Mouse (Mus musculus) lung, embryonic 15.5 days (tissue): ENCODE measurements around the gene Dach2. TPM values are rescaled to one million over a fixed set of nuclear protein-coding genes. Genes with fewer than 3 reads are reported as not detected.
A peak's percentile ranks its signal among the peaks of the same experiment; 100 is the strongest.
"Not testable (repeated sequence)": the region's sequence is repeated elsewhere in the genome, so short reads cannot be mapped to it uniquely, and the experiment has no call there.

Experiments used
- ATAC-seq: fragments of 200-750 bp; cut with Nextera tagmentation; 2 replicates; pipeline ENCODE4 v1.8.0; 2017; ENCODE audit warnings: moderate number of reproducible peaks, borderline replicate concordance; ENCODE audit not compliant: low FRiP score, low TSS enrichment; ENCODE audit errors: extremely low read depth
- H3K27ac ChIP-seq: fragments of 300-500 bp; sonication (generic); 2 replicates; pipeline ENCODE4 v1.5.1; 2015; ENCODE audit warnings: moderate library complexity, mild to moderate bottlenecking, inconsistent platforms
- H3K27me3 ChIP-seq: fragments of 300-500 bp; sonication (generic); 2 replicates; pipeline ENCODE4 v1.6.1; 2015; ENCODE audit warnings: inconsistent platforms
- H3K36me3 ChIP-seq: fragments of 300-500 bp; sonication (generic); 2 replicates; pipeline ENCODE4 v1.6.1; 2015; ENCODE audit warnings: inconsistent platforms
- H3K4me1 ChIP-seq: fragments of 300-500 bp; sonication (generic); 2 replicates; pipeline ENCODE4 v1.6.1; 2015; ENCODE audit warnings: inconsistent platforms
- H3K4me2 ChIP-seq: fragments of 300-500 bp; sonication (generic); 2 replicates; pipeline ENCODE4 v1.6.1; 2015; ENCODE audit warnings: inconsistent platforms, mild to moderate bottlenecking, moderate library complexity
- H3K4me3 ChIP-seq: fragments of 300-500 bp; sonication (generic); 2 replicates; pipeline ENCODE4 v1.5.1; 2015; ENCODE audit warnings: mild to moderate bottlenecking, inconsistent platforms
- H3K9ac ChIP-seq: fragments of 300-500 bp; sonication (generic); 2 replicates; pipeline ENCODE4 v1.6.1; 2015; ENCODE audit warnings: inconsistent platforms
- H3K9me3 ChIP-seq: fragments of 300-500 bp; sonication (generic); 2 replicates; pipeline ENCODE4 v1.6.1; 2016; ENCODE audit warnings: inconsistent platforms
- WGBS: fragments of 180-500 bp; shearing (Covaris S2); methylation state at CpG from one replicate; pipeline ENCODE4 v1.1.7; 2015; 5-methylcytosine and 5-hydroxymethylcytosine counted together
- polyA plus RNA-seq: library from polyadenylated mRNA; unstranded; fragments of >200 nt; fragmentation: Nextera tagmentation; extraction: Ambion mirVana; gene quantifications from 2 replicates; pipeline ENCODE4 v1.2.1, GENCODE M21; 2015

Gene Dach2
- polyA plus RNA-seq: 3.3 and 4.1 TPM in 2 replicates

DNA sequence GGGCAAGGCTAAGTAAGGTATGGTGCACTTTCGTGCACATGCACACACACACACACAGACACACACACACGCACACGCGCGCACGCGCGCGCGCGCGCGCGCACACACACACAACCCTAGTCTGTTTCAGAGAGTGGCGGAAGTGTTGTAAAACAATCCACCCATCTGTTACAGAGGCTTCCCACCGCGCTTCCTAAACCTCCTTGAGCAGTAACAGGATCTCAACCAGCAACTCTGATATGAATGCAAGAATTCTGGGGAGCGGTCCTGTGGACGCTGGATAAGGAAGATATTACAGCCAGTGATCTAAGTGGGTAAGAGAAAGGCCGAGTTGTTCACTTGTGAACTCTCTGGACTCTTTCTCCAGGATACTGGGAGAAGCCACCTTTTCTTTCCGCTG is at the start of gene Dach2:
Gene Dach2 (plus strand): TSS at position 107 of the 400 bp plus-strand sequence.
- peak within 1 kb of the TSS; percentile 70 for H3K4me2 ChIP-seq
- ATAC-seq: peak; percentile 51
- no peaks in the 10 kb centered on the region for H3K36me3 ChIP-seq
- no peaks in the 10 kb centered on the region for H3K4me1 ChIP-seq
- 24% methylated on average over 21 of the region's 21 CpGs for WGBS
- H3K9ac ChIP-seq: peak within 1 kb of the TSS; percentile 36
- peak within 1 kb of the TSS; percentile 48 for H3K4me3 ChIP-seq
- H3K27ac ChIP-seq: peak within 1 kb of the TSS; percentile 44; the same call in 1 of the 2 replicates
- no peaks in the 10 kb centered on the region for H3K9me3 ChIP-seq
- no peaks in the 10 kb centered on the region for H3K27me3 ChIP-seq

DNA sequence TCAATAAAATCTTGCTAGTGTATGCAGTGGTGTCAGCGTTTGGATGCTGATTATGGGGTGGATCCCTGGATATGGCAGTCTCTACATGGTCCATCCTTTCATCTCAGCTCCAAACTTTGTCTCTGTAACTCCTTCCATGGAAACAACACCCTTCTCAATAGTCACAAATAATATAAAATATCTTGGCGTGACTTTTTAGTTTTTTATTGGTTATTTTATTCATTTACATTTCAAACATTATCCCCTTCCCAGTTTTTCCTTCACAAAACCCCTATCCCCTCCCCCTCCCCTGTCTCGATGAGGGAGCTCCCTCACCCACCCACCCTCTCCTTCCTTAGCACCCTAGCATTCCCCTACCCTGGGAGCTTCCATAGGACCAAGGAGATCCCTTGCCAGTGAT is 44.9 kb upstream of the Dach2 start:
- H3K36me3 ChIP-seq, H3K27me3 ChIP-seq, H3K4me2 ChIP-seq, ATAC-seq, H3K9me3 ChIP-seq, H3K9ac ChIP-seq, H3K4me3 ChIP-seq, H3K27ac ChIP-seq, H3K4me1 ChIP-seq: not testable (repeated sequence)
- WGBS: 71% methylated on average over 2 of the region's 3 CpGs

DNA sequence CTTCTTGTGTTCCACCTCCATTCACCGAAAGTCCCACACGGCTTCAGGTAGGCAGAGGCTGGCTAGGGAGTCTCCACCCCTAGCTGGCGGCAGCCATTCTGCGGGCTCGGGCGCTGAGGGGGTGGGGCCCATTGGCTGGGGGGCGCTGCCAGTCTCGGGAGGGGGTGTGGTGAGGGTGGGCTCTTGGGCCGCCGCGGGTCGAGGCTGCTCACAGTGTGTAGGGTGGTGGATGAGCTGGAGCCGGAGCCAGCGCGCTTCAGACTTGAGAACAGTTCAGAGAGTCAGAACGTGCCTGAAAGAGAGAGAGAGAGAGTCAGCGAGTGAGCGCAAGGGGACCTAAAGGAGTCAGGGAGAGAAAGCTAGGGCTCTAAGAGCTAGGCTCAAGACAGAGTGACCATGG is 721 bp downstream of the Dach2 start:
- Histone ChIP-seq H3K4me2 (peak overlapping the region; percentile 70), H3K4me1 (no peaks in the 10 kb centered on the region), H3K36me3 (no peaks in the 10 kb centered on the region), H3K27me3 (no peaks in the 10 kb centered on the region), H3K9ac (peak overlapping the region; percentile 36), H3K9me3 (no peaks in the 10 kb centered on the region), H3K4me3 (peak overlapping the region; percentile 48), H3K27ac (peak overlapping the region; percentile 44; the same call in 1 of the 2 replicates)
- peak; percentile 100 for ATAC-seq
- WGBS: 14% methylated on average over 18 of the region's 18 CpGs

DNA sequence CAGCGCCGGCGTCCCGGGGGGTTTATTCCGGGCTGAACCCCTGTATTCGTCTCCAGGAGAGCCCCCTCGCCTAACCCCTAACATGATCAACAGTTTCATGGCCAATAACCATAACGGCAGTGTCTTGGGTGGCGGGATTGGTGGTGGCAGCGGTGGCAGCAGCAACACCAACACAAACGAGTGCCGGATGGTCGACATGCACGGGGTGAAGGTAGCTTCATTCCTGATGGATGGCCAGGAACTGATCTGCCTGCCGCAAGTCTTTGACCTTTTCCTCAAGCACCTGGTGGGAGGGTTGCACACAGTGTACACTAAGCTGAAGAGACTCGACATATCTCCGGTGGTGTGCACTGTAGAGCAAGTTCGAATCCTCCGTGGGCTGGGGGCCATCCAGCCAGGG is 1.2 kb downstream of the Dach2 start:
- 17% methylated on average over 17 of the region's 19 CpGs for WGBS
- ATAC-seq: no peak
- no peak overlapping the region for H3K27ac ChIP-seq

DNA sequence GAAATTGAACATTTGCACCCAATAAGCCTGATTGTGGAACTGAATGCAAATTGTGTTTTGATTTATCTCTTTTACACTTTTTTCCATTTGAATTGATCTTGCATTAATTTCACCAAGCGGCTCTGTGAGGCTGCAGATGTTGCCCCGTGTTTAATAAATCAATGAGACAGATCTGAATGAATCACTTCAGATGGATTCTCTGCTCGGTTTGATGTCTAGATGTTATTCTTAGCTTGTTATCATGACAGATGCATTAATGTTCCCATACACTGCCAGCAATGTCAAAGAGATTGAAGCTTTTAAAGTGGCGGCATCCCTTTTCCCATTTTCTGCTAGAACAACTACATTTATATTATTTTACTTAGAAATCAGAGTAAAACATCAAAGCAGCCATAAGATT is 7.0 kb downstream of the Dach2 start:
- Histone ChIP-seq H3K36me3 (no peaks in the 10 kb centered on the region), H3K4me1 (no peaks in the 10 kb centered on the region), H3K9me3 (no peaks in the 10 kb centered on the region), H3K9ac (no peak overlapping the region), H3K27me3 (no peaks in the 10 kb centered on the region), H3K27ac (no peak overlapping the region), H3K4me3 (no peak overlapping the region), H3K4me2 (no peak overlapping the region)
- WGBS: 45% methylated on average over 4 of the region's 4 CpGs
- no peak for ATAC-seq

More for the DNA sequence above, 1.2 kb downstream of the Dach2 start:
- Histone ChIP-seq H3K4me3 (peak overlapping the region; percentile 48), H3K36me3 (no peaks in the 10 kb centered on the region), H3K4me1 (no peaks in the 10 kb centered on the region), H3K9ac (peak overlapping the region; percentile 36), H3K27me3 (no peaks in the 10 kb centered on the region), H3K4me2 (peak overlapping the region; percentile 70), H3K9me3 (no peaks in the 10 kb centered on the region)

DNA sequence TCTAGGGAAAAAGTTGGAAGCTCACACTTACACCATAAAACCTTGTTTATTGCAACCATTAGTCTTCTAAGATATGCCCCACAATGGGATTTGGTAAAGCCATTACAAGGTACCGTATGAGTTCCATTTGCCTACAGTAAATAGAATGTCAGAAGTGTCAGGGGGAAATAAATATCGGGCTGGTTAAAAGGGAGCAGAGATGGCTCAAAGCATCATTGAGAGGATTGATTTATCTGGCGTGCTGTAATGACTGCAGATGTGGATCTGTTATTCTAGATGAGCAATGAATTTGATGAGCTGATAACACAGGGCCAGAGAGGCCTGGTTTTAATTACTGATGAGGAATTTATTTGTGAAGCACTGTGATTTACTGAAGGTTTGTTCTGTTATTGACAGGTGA is 40.8 kb downstream of the Dach2 start:
- no peak overlapping the region for H3K4me2 ChIP-seq
- no peaks in the 10 kb centered on the region for H3K9me3 ChIP-seq
- ATAC-seq: no peak
- H3K4me1 ChIP-seq: no peaks in the 10 kb centered on the region
- no peak overlapping the region for H3K27ac ChIP-seq
- H3K36me3 ChIP-seq: no peaks in the 10 kb centered on the region
- H3K4me3 ChIP-seq: no peak overlapping the region
- no peaks in the 10 kb centered on the region for H3K27me3 ChIP-seq
- H3K9ac ChIP-seq: no peak overlapping the region
- WGBS: 38% methylated on average over 3 of the region's 3 CpGs

DNA sequence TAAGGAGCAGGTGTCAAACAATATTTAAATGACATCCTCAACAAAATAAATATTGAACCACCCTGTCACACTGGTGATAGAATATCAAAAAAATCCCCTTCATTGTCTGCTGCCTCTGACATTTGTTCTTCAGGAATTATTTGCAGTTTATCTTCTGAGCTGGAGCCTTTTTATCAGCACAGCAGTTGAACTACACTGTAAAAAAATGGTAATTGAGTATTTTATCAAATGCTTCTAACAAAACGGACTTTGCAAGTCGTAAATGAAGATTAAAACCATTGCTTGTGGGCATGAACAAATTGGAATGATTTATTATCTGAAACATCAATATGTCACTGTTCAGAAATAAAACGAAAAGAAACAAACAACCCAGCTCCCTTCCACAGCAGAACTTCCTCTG is 97.1 kb downstream of the Dach2 start:
- Histone ChIP-seq H3K4me1 (no peaks in the 10 kb centered on the region), H3K36me3 (no peaks in the 10 kb centered on the region), H3K27ac (no peak overlapping the region), H3K27me3 (no peaks in the 10 kb centered on the region), H3K9ac (no peak overlapping the region), H3K4me3 (no peak overlapping the region), H3K4me2 (no peak overlapping the region), H3K9me3 (no peaks in the 10 kb centered on the region)
- no peak for ATAC-seq
- WGBS: 37% methylated on average over 3 of the region's 3 CpGs

DNA sequence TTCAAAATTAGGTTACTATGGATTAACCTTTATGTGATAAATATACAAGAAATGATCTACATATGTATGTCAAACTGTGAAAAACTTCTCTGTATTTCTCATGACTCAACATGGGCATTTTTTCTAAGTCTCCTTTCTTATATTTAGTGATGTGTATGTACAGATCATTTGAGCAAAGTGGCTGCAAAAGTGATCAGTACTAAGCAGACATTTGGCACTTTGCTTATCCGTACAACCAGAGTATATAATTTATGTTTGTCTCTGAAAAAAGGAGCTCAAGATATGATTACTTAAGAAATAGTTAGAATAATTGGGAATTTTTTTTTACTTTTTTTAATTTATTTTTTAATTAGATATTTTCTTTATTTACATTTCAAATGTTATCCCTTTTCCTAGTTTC is 111.4 kb downstream of the Dach2 start:
- H3K9ac ChIP-seq: no peak overlapping the region
- no peaks in the 10 kb centered on the region for H3K27me3 ChIP-seq
- no peak overlapping the region for H3K4me3 ChIP-seq
- WGBS: 74% methylated on average over 1 of the region's 1 CpGs
- no peak for ATAC-seq
- H3K9me3 ChIP-seq: no peaks in the 10 kb centered on the region
- H3K4me2 ChIP-seq: no peak overlapping the region
- H3K36me3 ChIP-seq: no peaks in the 10 kb centered on the region
- no peak overlapping the region for H3K27ac ChIP-seq
- H3K4me1 ChIP-seq: no peaks in the 10 kb centered on the region

DNA sequence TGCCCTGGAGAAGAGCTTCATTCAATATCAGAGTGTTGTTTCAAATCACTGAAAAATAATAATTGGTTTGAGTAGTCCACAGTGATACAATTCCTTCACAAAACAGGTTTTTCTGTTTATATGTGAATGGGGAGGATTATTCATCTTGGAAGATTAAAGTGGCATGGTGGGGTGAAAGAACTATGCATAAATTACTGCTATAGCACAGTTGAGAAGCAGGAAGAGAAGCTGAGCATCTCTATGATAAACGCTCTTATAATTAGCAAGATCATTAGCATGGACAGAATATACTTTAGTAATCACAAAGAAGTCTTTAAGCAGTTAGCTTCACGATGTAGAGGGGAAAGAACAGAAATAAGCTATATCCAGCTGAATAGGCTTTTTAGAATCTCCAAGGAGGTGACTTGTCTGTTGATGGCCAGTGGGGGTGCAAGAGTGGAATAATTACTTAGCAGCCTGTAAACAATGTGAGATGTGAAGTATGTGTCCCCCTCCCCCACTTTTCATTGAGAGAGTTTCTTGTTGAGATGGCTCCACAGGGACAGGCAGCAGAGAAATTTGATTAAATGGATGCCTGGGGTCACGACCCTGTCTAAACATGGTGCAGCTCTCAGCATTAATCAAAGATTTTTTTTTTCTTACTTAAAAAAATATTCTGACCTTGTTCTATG is 124.3 kb downstream of the Dach2 start:
- Histone ChIP-seq H3K4me2 (no peak overlapping the region), H3K27me3 (no peaks in the 10 kb centered on the region), H3K4me1 (no peaks in the 10 kb centered on the region), H3K9ac (no peak overlapping the region), H3K4me3 (no peak overlapping the region), H3K9me3 (no peaks in the 10 kb centered on the region), H3K27ac (no peak overlapping the region), H3K36me3 (no peaks in the 10 kb centered on the region)
- ATAC-seq: no peak
- 41% methylated on average over 3 of the region's 3 CpGs for WGBS

DNA sequence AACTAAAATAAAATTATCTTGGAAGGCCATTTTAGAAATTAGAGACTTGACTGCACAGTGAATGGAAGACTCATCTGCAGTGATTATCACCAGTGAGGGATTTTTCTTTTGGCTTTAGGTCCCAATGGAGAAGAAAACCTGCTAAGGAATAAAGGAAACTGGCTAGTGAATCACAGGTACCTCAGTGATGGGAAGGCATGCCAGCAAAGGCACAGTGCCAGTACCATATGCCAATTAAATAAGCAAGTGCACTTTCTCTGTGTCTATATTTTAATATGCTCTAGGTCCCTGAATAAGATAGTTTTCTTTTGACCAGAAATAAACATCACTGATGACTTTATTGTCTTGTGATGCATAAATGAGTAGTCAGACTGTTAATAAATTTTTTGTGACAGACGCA is 184.8 kb downstream of the Dach2 start:
- Histone ChIP-seq H3K9ac (no peak overlapping the region), H3K36me3 (no peaks in the 10 kb centered on the region), H3K4me1 (no peaks in the 10 kb centered on the region), H3K9me3 (no peaks in the 10 kb centered on the region), H3K4me3 (no peak overlapping the region), H3K27ac (no peak overlapping the region), H3K4me2 (no peak overlapping the region), H3K27me3 (no peaks in the 10 kb centered on the region)
- 71% methylated on average over 1 of the region's 1 CpGs for WGBS
- no peak for ATAC-seq

DNA sequence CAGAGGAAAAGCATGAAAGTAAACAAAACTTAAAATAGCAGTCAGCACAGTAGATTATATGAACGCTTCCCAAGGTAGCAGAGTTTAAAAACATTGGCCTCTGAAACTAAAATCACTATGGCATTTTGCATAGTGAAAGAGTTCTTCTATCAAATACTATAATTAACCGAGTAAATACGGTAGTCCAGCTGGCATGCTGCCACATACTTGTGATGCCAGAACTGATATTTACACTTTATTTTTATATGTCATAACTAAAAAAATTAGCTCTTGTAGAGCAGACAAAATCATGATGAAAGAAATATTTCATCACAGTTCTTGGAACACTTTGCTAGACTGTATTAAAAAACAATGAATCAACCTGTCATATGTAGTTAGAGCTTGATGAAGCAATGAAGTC is 247.8 kb downstream of the Dach2 start:
- Histone ChIP-seq H3K36me3 (no peaks in the 10 kb centered on the region), H3K4me3 (no peak overlapping the region), H3K4me2 (no peak overlapping the region), H3K27me3 (no peaks in the 10 kb centered on the region), H3K4me1 (no peaks in the 10 kb centered on the region), H3K27ac (no peak overlapping the region), H3K9ac (no peak overlapping the region), H3K9me3 (no peaks in the 10 kb centered on the region)
- WGBS: 43% methylated on average over 3 of the region's 3 CpGs
- no peak for ATAC-seq

DNA sequence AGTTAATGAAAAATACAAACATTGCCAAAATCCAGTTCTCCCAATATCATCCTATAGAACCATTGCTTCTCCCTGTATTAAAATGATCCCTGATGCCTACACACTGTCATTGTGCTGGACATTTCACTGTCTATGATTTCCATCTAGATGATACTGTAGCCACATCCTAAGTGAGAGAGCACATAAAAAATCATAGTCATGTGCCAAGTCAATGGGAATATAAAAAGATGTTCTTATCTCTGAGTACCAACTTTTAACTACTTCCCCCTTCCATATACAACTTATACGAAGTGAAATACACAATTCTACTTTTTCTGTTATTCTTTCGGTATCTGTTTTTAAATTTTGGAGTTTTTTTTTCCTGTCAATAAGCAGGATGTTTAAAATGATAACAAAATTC is 266.6 kb downstream of the Dach2 start:
- no peak for ATAC-seq
- Histone ChIP-seq H3K9me3 (no peaks in the 10 kb centered on the region), H3K4me3 (no peak overlapping the region), H3K9ac (no peak overlapping the region), H3K4me2 (no peak overlapping the region), H3K27ac (no peak overlapping the region), H3K4me1 (no peaks in the 10 kb centered on the region), H3K27me3 (no peaks in the 10 kb centered on the region), H3K36me3 (no peaks in the 10 kb centered on the region)
- 60% methylated on average over 2 of the region's 2 CpGs for WGBS

DNA sequence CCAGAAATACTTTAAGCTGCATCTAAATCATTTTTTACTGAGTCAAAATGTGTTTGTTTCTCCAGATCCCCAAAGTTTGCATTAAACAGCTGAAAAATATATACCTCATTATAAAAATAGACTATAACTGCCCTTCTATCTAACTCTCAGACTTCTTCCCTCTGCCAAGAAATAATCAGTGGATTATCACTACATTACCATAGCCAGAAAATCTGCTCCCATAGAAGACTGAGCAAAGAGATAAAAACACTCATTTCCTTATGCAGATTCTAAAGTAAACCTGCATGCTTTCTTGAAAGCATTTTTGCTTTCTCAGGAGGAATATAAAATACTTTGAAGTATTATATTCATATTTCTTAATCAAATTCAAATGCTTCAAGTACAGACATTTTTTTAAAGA is 368.8 kb downstream of the Dach2 start:
- Histone ChIP-seq H3K9me3 (no peaks in the 10 kb centered on the region), H3K9ac (no peak overlapping the region), H3K4me1 (no peaks in the 10 kb centered on the region), H3K4me2 (no peak overlapping the region), H3K4me3 (no peak overlapping the region), H3K27ac (no peak overlapping the region), H3K27me3 (no peaks in the 10 kb centered on the region), H3K36me3 (no peaks in the 10 kb centered on the region)
- no peak for ATAC-seq
